Mouse (Mus musculus) CH12.LX (cell line): ENCODE measurements at regions not wholly inside any gene's neighbourhood (a gene's known extent, or its start where the extent isn't known, plus 50 kb on each side); places are given as distances from the start of the nearest gene placed in this dataset.

ENCODE experiments used
- CHD2 ChIP-seq: IDR thresholded peaks from 2 replicates; pipeline ENCODE4 v1.6.1; 2011; ENCODE audit warnings: low read length, improper control_type of control experiment
- CTCF ChIP-seq, 2 experiments: IDR thresholded peaks in 1 of 2; conservative IDR thresholded peaks in 1 of 2; 2 replicates each; pipeline ENCODE4 v1.5.1; 2011 to 2012; ENCODE audit warnings: low read depth in 2 of 2, low read length in 2 of 2, improper control_type of control experiment in 1 of 2, inconsistent platforms in 1 of 2, mild to moderate bottlenecking in 1 of 2, moderate library complexity in 1 of 2
- E2F4 ChIP-seq: IDR thresholded peaks from 2 replicates; pipeline ENCODE4 v1.6.1; 2011; ENCODE audit warnings: low read depth, low read length, improper control_type of control experiment; ENCODE audit not compliant: insufficient replicate concordance
- EP300 ChIP-seq: IDR thresholded peaks from 2 replicates; pipeline ENCODE4 v1.6.1; 2011; ENCODE audit warnings: low read length, improper control_type of control experiment
- KAT2A ChIP-seq: IDR thresholded peaks from 2 replicates; pipeline ENCODE4 v1.6.1; 2012; ENCODE audit warnings: low read length, improper control_type of control experiment, inconsistent platforms; ENCODE audit not compliant: insufficient replicate concordance
- MAX ChIP-seq: IDR thresholded peaks from 2 replicates; pipeline ENCODE4 v1.6.1; 2011; ENCODE audit warnings: low read length, improper control_type of control experiment
- MYC ChIP-seq: IDR thresholded peaks from 2 replicates; pipeline ENCODE4 v1.6.1; 2011; ENCODE audit warnings: low read depth, mild to moderate bottlenecking, improper control_type of control experiment, low read length
- NELFE ChIP-seq: IDR thresholded peaks from 2 replicates; pipeline ENCODE4 v1.6.1; 2011; ENCODE audit warnings: low read depth, low read length, improper control_type of control experiment
- NRF1 ChIP-seq: IDR thresholded peaks from 2 replicates; pipeline ENCODE4 v1.6.1; 2014; ENCODE audit warnings: low read depth, mild to moderate bottlenecking, inconsistent platforms, low read length, improper control_type of control experiment, moderate library complexity
- POLR2A ChIP-seq: IDR thresholded peaks from 2 replicates; pipeline ENCODE4 v1.6.1; 2011; ENCODE audit warnings: low read depth, mild to moderate bottlenecking, improper control_type of control experiment, low read length
- RAD21 ChIP-seq: IDR thresholded peaks from 2 replicates; pipeline ENCODE4 v1.6.1; 2011; ENCODE audit warnings: low read depth, mild to moderate bottlenecking, low read length, improper control_type of control experiment, moderate library complexity
- RCOR1 ChIP-seq: conservative IDR thresholded peaks from 2 replicates; pipeline ENCODE4 v1.6.1; 2012; ENCODE audit warnings: low read depth, mild to moderate bottlenecking, inconsistent platforms, low read length, improper control_type of control experiment
- USF1 ChIP-seq: IDR thresholded peaks from 2 replicates; pipeline ENCODE4 v1.6.1; 2014; ENCODE audit warnings: low read depth, mild to moderate bottlenecking, inconsistent platforms, low read length, improper control_type of control experiment
- ZNF384 ChIP-seq: IDR thresholded peaks from 2 replicates; pipeline ENCODE4 v1.6.1; 2012; ENCODE audit warnings: low read depth, low read length, improper control_type of control experiment, inconsistent platforms

GRCm38 (mm10) chr9:52776542-52776941, 97.0 kb upstream of the AI593442 start:
- TF ChIP-seq CTCF (conservative IDR thresholded peaks at IDR 0.05 in 1 of 2, IDR thresholded peaks at IDR 0.05 in 1 of 2; ENCODE audit: low read depth in 2 of 2, low read length in 2 of 2) (no peak), USF1 (no peak), POLR2A (no peak), RCOR1 (no peak), NELFE (no peak), RAD21 (no peak), EP300 (no peak), MAX (no peak), CHD2 (no peak), KAT2A (no peak), E2F4 (no peak), MYC (no peak), NRF1 (no peak), ZNF384 (no peak)
